Mouse (Mus musculus) MEL (cell line): ENCODE measurements at regions not wholly inside any gene's neighbourhood (a gene's known extent, or its start where the extent isn't known, plus 50 kb on each side); places are given as distances from the start of the nearest gene placed in this dataset.

Experiments used
- CTCF ChIP-seq, 3 experiments: IDR thresholded peaks in 2 of 3; conservative IDR thresholded peaks in 1 of 3; 2 replicates each; pipeline ENCODE4 v1.5.1; 2011 to 2012; ENCODE audit warnings: low read length in 3 of 3, low read depth in 2 of 3, mild to moderate bottlenecking in 2 of 3, improper control_type of control experiment in 1 of 3, inconsistent platforms in 1 of 3, mixed read lengths in 1 of 3, moderate library complexity in 1 of 3; ENCODE audit not compliant: control insufficient read depth in 1 of 3, insufficient read depth in 1 of 3, poor library complexity in 1 of 3, severe bottlenecking in 1 of 3
- MAX ChIP-seq: IDR thresholded peaks from 2 replicates; pipeline ENCODE4 v1.6.1; 2011; ENCODE audit warnings: low read length, improper control_type of control experiment
- MYB ChIP-seq: IDR thresholded peaks from 2 replicates; pipeline ENCODE4 v1.6.1; 2011; ENCODE audit warnings: mild to moderate bottlenecking, low read depth, low read length, improper control_type of control experiment
- POLR2A ChIP-seq, 2 experiments: IDR thresholded peaks; 2 replicates each; pipeline ENCODE4 v1.6.1; 2011 to 2012; ENCODE audit warnings: low read length in 2 of 2, mild to moderate bottlenecking in 2 of 2, control low read depth in 1 of 2, improper control_type of control experiment in 1 of 2, low read depth in 1 of 2, moderate library complexity in 1 of 2; ENCODE audit not compliant: control insufficient read depth in 1 of 2, insufficient read depth in 1 of 2, poor library complexity in 1 of 2
- POLR2AphosphoS2 ChIP-seq: IDR thresholded peaks from 2 replicates; pipeline ENCODE4 v1.6.1; 2011; ENCODE audit warnings: low read length, improper control_type of control experiment
- USF1 ChIP-seq: IDR thresholded peaks from 2 replicates; pipeline ENCODE4 v1.6.1; 2014; ENCODE audit warnings: low read depth, mild to moderate bottlenecking, inconsistent platforms, low read length, improper control_type of control experiment, moderate library complexity

DNA sequence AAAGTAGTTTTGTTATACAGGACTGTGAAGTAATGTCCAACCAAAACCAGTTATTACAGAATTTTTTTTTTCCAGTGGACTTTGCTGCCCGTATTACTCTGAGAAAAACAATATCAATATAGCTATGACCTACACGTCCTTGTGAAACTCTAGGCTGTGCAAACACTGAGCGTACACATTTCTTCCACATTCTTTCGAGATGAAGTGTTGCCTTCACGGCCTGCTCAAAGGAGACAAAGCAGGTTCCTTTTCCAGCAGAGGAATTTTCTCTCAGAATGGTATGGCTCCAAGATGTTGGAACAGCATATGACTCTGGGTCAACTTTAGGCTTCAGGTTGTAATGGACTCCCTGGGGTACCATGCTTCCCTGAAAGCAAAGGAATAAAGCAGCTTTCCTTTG is 463.6 kb downstream of the Epha4 start:
- TF ChIP-seq POLR2AphosphoS2 (no peak), MAX (no peak), MYB (no peak), POLR2A (IDR thresholded peaks at IDR 0.05; ENCODE audit: control insufficient read depth in 1 of 2, insufficient read depth in 1 of 2, low read depth in 1 of 2, low read length in 2 of 2, poor library complexity in 1 of 2) (no peak), CTCF (IDR thresholded peaks at IDR 0.05 in 2 of 3, conservative IDR thresholded peaks at IDR 0.05 in 1 of 3; ENCODE audit: control insufficient read depth in 1 of 3, insufficient read depth in 1 of 3, low read depth in 2 of 3, low read length in 3 of 3, poor library complexity in 1 of 3, severe bottlenecking in 1 of 3) (no peak), USF1 (no peak)
